Mouse (Mus musculus) bone marrow, adult 2 months (tissue): ENCODE results near the gene 1700084M14Rik.
"Not testable (repeated sequence)": the region's sequence is repeated elsewhere in the genome, so short reads cannot be mapped to it uniquely, and the experiment has no call there.

Experiments
- CTCF ChIP-seq: fragments of 200-500 bp; IDR thresholded peaks from 2 replicates; pipeline ENCODE4 v1.5.1; 2011; ENCODE audit warnings: low read length, control low read depth; ENCODE audit not compliant: control insufficient read depth, insufficient read depth
- POLR2A ChIP-seq: fragments of 200-500 bp; IDR thresholded peaks from 2 replicates; pipeline ENCODE4 v1.6.1; 2011; ENCODE audit warnings: low read depth, mild to moderate bottlenecking, control low read depth, low read length, borderline replicate concordance; ENCODE audit not compliant: control insufficient read depth

- TF ChIP-seq CTCF, POLR2A: not testable (repeated sequence)
Observed at GRCm38 (mm10) chrX:91575811-91576210, at the start of gene 1700084M14Rik.
